15 mouse cellular contexts compared by ENCODE assay signal in the genomic region with DNA sequence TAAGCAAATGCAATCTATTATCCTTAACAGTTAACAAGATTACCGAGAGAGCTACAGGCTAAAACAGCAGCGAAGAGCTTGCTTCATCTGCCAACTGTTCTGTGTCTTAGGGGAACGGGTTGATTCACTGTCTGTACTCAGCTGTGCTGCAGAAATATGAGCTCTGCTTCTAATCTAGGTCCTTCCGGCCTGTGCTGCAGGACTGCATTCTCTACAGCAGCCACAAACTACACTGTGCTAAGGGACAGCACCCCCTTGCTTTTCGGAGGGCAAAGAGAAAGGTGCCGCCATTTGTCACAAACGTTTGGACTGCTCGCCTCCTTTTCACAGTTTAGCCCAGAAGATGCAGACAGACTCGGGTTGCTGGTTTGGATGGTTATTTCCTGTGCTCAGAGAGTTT.
DNase-seq lines count a peak whose midpoint lies in the region; ATAC-seq and TF ChIP-seq lines count a peak whose summit lies in the region.
"Had no signal": no experiment of that assay in that cellular context is flagged by ENCODE, and none has a peak within 500 bp of the region (broad histone marks: within the 10 kb centered on the region; RNA-seq: fewer than 3 reads in every experiment).

No protein-coding gene starts in this region.

- 0 out of 2 replicates have a peak, but pooled peaks have one; percentile 23 for TF ChIP-seq CTCF in intestine, postnatal 0 days (IDR thresholded peaks at IDR 0.05; ENCODE audit: low read depth)
- TF ChIP-seq CTCF in stomach, postnatal 0 days (IDR thresholded peaks at IDR 0.05; ENCODE audit: low read depth) = peak; percentile 40

- H3K36me3 ChIP-seq in intestine, postnatal 0 days (ENCODE audit: control insufficient read depth, insufficient read depth) = no peaks in the 10 kb centered on the region
- H3K36me3 ChIP-seq in intestine, embryonic 15.5 days = no peaks in the 10 kb centered on the region
- no peaks in the 10 kb centered on the region for H3K36me3 ChIP-seq in stomach, postnatal 0 days (ENCODE audit: control insufficient read depth, insufficient read depth, low read length)
- H3K36me3 ChIP-seq: lung, embryonic 15.5 days; stomach, embryonic 15.5 days had no signal

- TF ChIP-seq EP300 in stomach, postnatal 0 days (optimal IDR thresholded peaks at IDR 0.05) = no peak

- H3K27me3 ChIP-seq in intestine, postnatal 0 days (replicated peaks; ENCODE audit: control insufficient read depth, insufficient read depth, low read length) = no peaks in the 10 kb centered on the region
- no peaks in the 10 kb centered on the region for H3K27me3 ChIP-seq in intestine, embryonic 15.5 days (replicated peaks)
- no peaks in the 10 kb centered on the region for H3K27me3 ChIP-seq in stomach, postnatal 0 days (ENCODE audit: control insufficient read depth, insufficient read depth, low read length)
- H3K27me3 ChIP-seq: forebrain, embryonic 13.5 days; lung, embryonic 15.5 days; stomach, embryonic 15.5 days had no signal

- H3K9me3 ChIP-seq in intestine, postnatal 0 days (ENCODE audit: control insufficient read depth) = no peaks in the 10 kb centered on the region
- no peaks in the 10 kb centered on the region for H3K9me3 ChIP-seq in intestine, embryonic 15.5 days
- no peaks in the 10 kb centered on the region for H3K9me3 ChIP-seq in stomach, postnatal 0 days (ENCODE audit: control insufficient read depth, low read length)
- H3K9me3 ChIP-seq: lung, embryonic 15.5 days; stomach, embryonic 15.5 days had no signal

- H3K4me1 ChIP-seq in intestine, postnatal 0 days (replicated peaks; ENCODE audit: control insufficient read depth, insufficient read depth, low read length) = no peaks in the 10 kb centered on the region
- no peaks in the 10 kb centered on the region for H3K4me1 ChIP-seq in intestine, embryonic 15.5 days (replicated peaks)
- H3K4me1 ChIP-seq in stomach, postnatal 0 days (replicated peaks; ENCODE audit: control insufficient read depth, insufficient read depth) = no peaks in the 10 kb centered on the region
- H3K4me1 ChIP-seq: forebrain, embryonic 13.5 days; lung, embryonic 15.5 days; stomach, embryonic 15.5 days had no signal

- no peak overlapping the region for H3K9ac ChIP-seq in intestine, postnatal 0 days (ENCODE audit: low read depth, low read length)
- H3K9ac ChIP-seq in intestine, embryonic 15.5 days = no peak overlapping the region
- no peak overlapping the region for H3K9ac ChIP-seq in stomach, postnatal 0 days (ENCODE audit: low read length)
- H3K9ac ChIP-seq: forebrain, embryonic 13.5 days; hindbrain, embryonic 14.5 days; lung, embryonic 15.5 days; stomach, embryonic 15.5 days had no signal

- no peak overlapping the region for H3K4me3 ChIP-seq in intestine, postnatal 0 days (ENCODE audit: low read depth, low read length)
- no peak overlapping the region for H3K4me3 ChIP-seq in intestine, embryonic 15.5 days (replicated peaks)
- H3K4me3 ChIP-seq in stomach, postnatal 0 days (ENCODE audit: low read depth, low read length) = no peak overlapping the region
- H3K4me3 ChIP-seq: forebrain, embryonic 13.5 days; lung, embryonic 15.5 days; stomach, embryonic 15.5 days had no signal

- DNase-seq in embryo, embryonic 10 days (ENCODE audit: low spot score) = peak; percentile 24
- DNase-seq in embryo, embryonic 9.5 days (ENCODE audit: extremely low spot score) = no peak
- DNase-seq in right cerebral cortex, postnatal 14 days = peak; percentile 4
- DNase-seq in right cerebral cortex, postnatal 4 days = no peak
- no peak for DNase-seq in stomach, postnatal 0 days (ENCODE audit: low spot score)
- no peak for DNase-seq in cerebellum, adult 9-10 months
- DNase-seq: adrenal gland, postnatal 25 days; cerebellum, postnatal 36 days; midbrain, embryonic 14.5 days had no signal

- no peak overlapping the region for H3K4me2 ChIP-seq in intestine, postnatal 0 days (replicated peaks; ENCODE audit: low read depth)
- no peak overlapping the region for H3K4me2 ChIP-seq in intestine, embryonic 15.5 days (replicated peaks)
- no peak overlapping the region for H3K4me2 ChIP-seq in stomach, postnatal 0 days (replicated peaks; ENCODE audit: low read depth)
- H3K4me2 ChIP-seq: forebrain, embryonic 13.5 days; hindbrain, embryonic 14.5 days; lung, embryonic 15.5 days; stomach, embryonic 15.5 days had no signal

- 58% methylated on average over 9 of the region's 9 CpGs for WGBS in intestine, postnatal 0 days
- 39% methylated on average over 9 of the region's 9 CpGs for WGBS in intestine, embryonic 15.5 days
- WGBS in stomach, postnatal 0 days = 42% methylated on average over 9 of the region's 9 CpGs

- no peak for ATAC-seq in intestine, postnatal 0 days
- no peak for ATAC-seq in intestine, embryonic 15.5 days
- ATAC-seq in stomach, postnatal 0 days (ENCODE audit: low FRiP score, low TSS enrichment) = no peak
- ATAC-seq: forebrain, embryonic 13.5 days had no signal

- H3K27ac ChIP-seq in intestine, postnatal 0 days (ENCODE audit: low read depth, low read length) = no peak overlapping the region
- H3K27ac ChIP-seq in intestine, embryonic 15.5 days = no peak overlapping the region
- H3K27ac ChIP-seq in stomach, postnatal 0 days (replicated peaks) = no peak overlapping the region
- H3K27ac ChIP-seq: forebrain, embryonic 13.5 days; hindbrain, embryonic 14.5 days; lung, embryonic 15.5 days; stomach, embryonic 15.5 days had no signal

Comparison
In these comparisons a context has a peak if more than half of its experiments do, and no peak if none do; other contexts are left out.
1. DNase-seq: peak in embryo, embryonic 10 days (single experiment) and right cerebral cortex, postnatal 14 days (single experiment); none in embryo, embryonic 9.5 days (single experiment), right cerebral cortex, postnatal 4 days (single experiment), stomach, postnatal 0 days (single experiment) and cerebellum, adult 9-10 months (single experiment).